8 mouse cellular contexts compared by ENCODE assay signal in genomic region chr14:46788505-46788901, GRCm38 (mm10). TPM values are rescaled to one million over a fixed set of nuclear protein-coding genes. Genes with fewer than 3 reads are reported as not detected.
A peak's percentile ranks its signal among the peaks of the same experiment; 100 is the strongest.
DNase-seq lines count a peak whose midpoint lies in the region; ATAC-seq and TF ChIP-seq lines count a peak whose summit lies in the region.

No protein-coding gene starts in this region.

- H3K4me3 ChIP-seq in heart, embryonic 12.5 days: peak overlapping the region; percentile 85
- peak overlapping the region; percentile 82 to 98 for H3K4me3 ChIP-seq in MEL (ENCODE audit: control insufficient read depth in 1 of 2, insufficient read depth in 1 of 2, low read depth in 2 of 2, low read length in 2 of 2)
- peak overlapping the region; percentile 97 for H3K4me3 ChIP-seq in forebrain, postnatal 0 days (ENCODE audit: low read depth, low read length)
- H3K4me3 ChIP-seq in liver, embryonic 11.5 days (ENCODE audit: low read depth, low read length): peak overlapping the region; percentile 99

- DNase-seq in heart, adult 9 months (ENCODE audit: low spot score in 2 of 2): no peak
- DNase-seq in MEL (ENCODE audit: low read depth, low spot score): no peak
- DNase-seq in forebrain, postnatal 0 days: no peak
- DNase-seq in liver, embryonic 11.5 days (ENCODE audit: low spot score): no peak
- peak; percentile 38 for DNase-seq in testis, postnatal 10 days (ENCODE audit: low spot score)
- DNase-seq in gastrocnemius, postnatal 25 days: no peak
- no peak for DNase-seq in ovary, postnatal 14 days (ENCODE audit: low spot score)

- peaks cover 4% of the 10 kb centered on the region for H3K9me3 ChIP-seq in heart, embryonic 12.5 days (replicated peaks)
- H3K9me3 ChIP-seq in MEL (replicated peaks; ENCODE audit: insufficient read depth, low read length): no peaks in the 10 kb centered on the region
- H3K9me3 ChIP-seq in forebrain, postnatal 0 days (ENCODE audit: low read length): no peaks in the 10 kb centered on the region
- no peaks in the 10 kb centered on the region for H3K9me3 ChIP-seq in liver, embryonic 11.5 days (ENCODE audit: control insufficient read depth, low read length)

- no peak for TF ChIP-seq POLR2A in MEL (IDR thresholded peaks at IDR 0.05; ENCODE audit: control insufficient read depth in 1 of 2, insufficient read depth in 1 of 2, low read depth in 1 of 2, low read length in 2 of 2, poor library complexity in 1 of 2)

- TF ChIP-seq EP300 in MEL (IDR thresholded peaks at IDR 0.05; ENCODE audit: low read depth in 1 of 2, low read length in 2 of 2): 0 out of 4 replicates have a peak, but pooled peaks of 1 of the 2 experiments have one; percentile 2

- peak overlapping the region; percentile 61; the same call in 1 of the 2 replicates for H3K9ac ChIP-seq in heart, embryonic 12.5 days
- H3K9ac ChIP-seq in MEL (ENCODE audit: control insufficient read depth, low read depth, low read length, poor library complexity, severe bottlenecking): peak overlapping the region; percentile 44
- H3K9ac ChIP-seq in forebrain, postnatal 0 days: no peak overlapping the region
- H3K9ac ChIP-seq in liver, embryonic 11.5 days (ENCODE audit: low read depth, low read length): peak overlapping the region; percentile 100; the same call in 1 of the 2 replicates

- ATAC-seq in heart, embryonic 12.5 days (ENCODE audit: insufficient number of reproducible peaks, low FRiP score): no peak
- no peak for ATAC-seq in forebrain, postnatal 0 days
- peak; percentile 21; the same call in 1 of the 2 replicates for ATAC-seq in liver, embryonic 11.5 days (replicated peaks; ENCODE audit: low FRiP score)

- no peak for TF ChIP-seq CTCF in MEL (IDR thresholded peaks at IDR 0.05 in 2 of 3, conservative IDR thresholded peaks at IDR 0.05 in 1 of 3; ENCODE audit: control insufficient read depth in 1 of 3, insufficient read depth in 1 of 3, low read depth in 2 of 3, low read length in 3 of 3, poor library complexity in 1 of 3, severe bottlenecking in 1 of 3)
- TF ChIP-seq CTCF in forebrain, postnatal 0 days (IDR thresholded peaks at IDR 0.05; ENCODE audit: low read depth): no peak

- H3K4me2 ChIP-seq in heart, embryonic 12.5 days: peak overlapping the region; percentile 76
- peak overlapping the region; percentile 76 for H3K4me2 ChIP-seq in forebrain, postnatal 0 days (ENCODE audit: low read depth)
- H3K4me2 ChIP-seq in liver, embryonic 11.5 days: peak overlapping the region; percentile 68

- WGBS in heart, embryonic 12.5 days: 10% methylated on average over 8 of the region's 8 CpGs
- WGBS in forebrain, postnatal 0 days: 24% methylated on average over 8 of the region's 8 CpGs
- 12% methylated on average over 8 of the region's 8 CpGs for WGBS in liver, embryonic 11.5 days

- peak overlapping the region; percentile 96 for H3K27ac ChIP-seq in heart, embryonic 12.5 days (ENCODE audit: poor library complexity, severe bottlenecking)
- peak overlapping the region; percentile 3 for H3K27ac ChIP-seq in MEL (ENCODE audit: control insufficient read depth, low read depth, low read length)
- no peak overlapping the region for H3K27ac ChIP-seq in forebrain, postnatal 0 days (ENCODE audit: low read depth, low read length)
- peak overlapping the region; percentile 98 for H3K27ac ChIP-seq in liver, embryonic 11.5 days (ENCODE audit: low read depth, low read length)

- peaks cover 35% of the 10 kb centered on the region for H3K79me2 ChIP-seq in MEL (ENCODE audit: control insufficient read depth, insufficient read depth, low read length, poor library complexity)

- H3K4me1 ChIP-seq in heart, embryonic 12.5 days (replicated peaks): peaks cover 29% of the 10 kb centered on the region
- peaks cover 2 to 16% of the 10 kb centered on the region in 2 experiments; a peak in 3 of 4 replicates for H3K4me1 ChIP-seq in MEL (ENCODE audit: control insufficient read depth in 1 of 2, insufficient read depth in 2 of 2, low read length in 2 of 2)
- 0 out of 2 replicates have a peak, but pooled peaks cover 4% of the 10 kb centered on the region for H3K4me1 ChIP-seq in forebrain, postnatal 0 days (ENCODE audit: insufficient read depth)
- peaks cover 19% of the 10 kb centered on the region for H3K4me1 ChIP-seq in liver, embryonic 11.5 days (replicated peaks; ENCODE audit: control insufficient read depth, insufficient read depth, low read length)

- no peak for TF ChIP-seq RAD21 in MEL (IDR thresholded peaks at IDR 0.05; ENCODE audit: low read depth, low read length)

- peaks cover 14% of the 10 kb centered on the region for H3K36me3 ChIP-seq in heart, embryonic 12.5 days
- peaks cover 2 to 4% of the 10 kb centered on the region in 2 experiments; a peak in 3 of 4 replicates for H3K36me3 ChIP-seq in MEL (ENCODE audit: control insufficient read depth in 1 of 2, insufficient read depth in 2 of 2, low read length in 2 of 2)
- H3K36me3 ChIP-seq in forebrain, postnatal 0 days (ENCODE audit: insufficient read depth): no peaks in the 10 kb centered on the region; the same call in 1 of the 2 replicates
- H3K36me3 ChIP-seq in liver, embryonic 11.5 days (ENCODE audit: control insufficient read depth, insufficient read depth, low read length): peaks cover 3% of the 10 kb centered on the region; the same call in 1 of the 2 replicates

- H3K27me3 ChIP-seq in heart, embryonic 12.5 days (replicated peaks): no peaks in the 10 kb centered on the region
- H3K27me3 ChIP-seq in MEL (ENCODE audit: control insufficient read depth in 1 of 2, insufficient read depth in 2 of 2, low read length in 2 of 2): no peaks in the 10 kb centered on the region
- H3K27me3 ChIP-seq in forebrain, postnatal 0 days (ENCODE audit: insufficient read depth, low read length): no peaks in the 10 kb centered on the region
- H3K27me3 ChIP-seq in liver, embryonic 11.5 days (replicated peaks; ENCODE audit: control insufficient read depth, insufficient read depth, low read length): no peaks in the 10 kb centered on the region

TF ChIP-seq in MEL, 35 proteins besides CTCF, POLR2A, EP300 and RAD21:
- no peak for TF ChIP-seq GABPA (IDR thresholded peaks at IDR 0.05; ENCODE audit: low read depth, low read length)
- no peak for TF ChIP-seq NELFE (IDR thresholded peaks at IDR 0.05; ENCODE audit: low read depth, low read length)
- no peak for TF ChIP-seq MYB (IDR thresholded peaks at IDR 0.05; ENCODE audit: low read depth, low read length)
- no peak for TF ChIP-seq ZMIZ1 (IDR thresholded peaks at IDR 0.05; ENCODE audit: low read depth, low read length)
- TF ChIP-seq ZC3H11A (IDR thresholded peaks at IDR 0.05; ENCODE audit: low read depth, low read length): no peak
- TF ChIP-seq RCOR1 (IDR thresholded peaks at IDR 0.05; ENCODE audit: low read depth, low read length): peak; percentile 7; the same call in 1 of the 2 replicates
- 0 out of 2 replicates have a peak, but pooled peaks have one; percentile 11 for TF ChIP-seq MAZ (IDR thresholded peaks at IDR 0.05; ENCODE audit: low read depth, low read length)
- no peak for TF ChIP-seq JUND (IDR thresholded peaks at IDR 0.05; ENCODE audit: low read depth, low read length)
- TF ChIP-seq MEF2A (IDR thresholded peaks at IDR 0.05; ENCODE audit: extremely low read depth, insufficient replicate concordance, low read depth, low read length, poor library complexity, severe bottlenecking): no peak
TF ChIP-seq in MEL: peak in this region for 2.

RNA-seq across cellular contexts. Expression of gene Cnih1, which starts 0.3 kb away (rescaled TPM):
- 175 and 179 TPM in 2 replicates for polyA plus RNA-seq in heart, embryonic 12.5 days (2016; fragmentation: Nextera tagmentation; extraction: Ambion mirVana)
- total RNA-seq in MEL (2012; rRNA removed): 49.3 and 50.6 TPM in 2 replicates
- 100 to 1,000 TPM in 1 of 2 experiments, not detected in 1; 155 TPM for polyA plus RNA-seq in MEL (2012; ENCODE audit: insufficient read depth in 1 of 2, insufficient read length in 2 of 2, low read depth in 1 of 2, low replicate concordance in 2 of 2, missing spikeins in 1 of 2)
- total RNA-seq in forebrain, postnatal 0 days (2014; rRNA removed): 94.9 and 101 TPM in 2 replicates
- polyA plus RNA-seq in forebrain, postnatal 0 days (2015; fragmentation: Nextera tagmentation; extraction: Ambion mirVana): 167 and 182 TPM in 2 replicates
- polyA plus RNA-seq in liver, embryonic 11.5 days (2014; fragmentation: Nextera tagmentation; extraction: Ambion mirVana): 165 and 171 TPM in 2 replicates
- total RNA-seq in gastrocnemius, postnatal 25 days (2021): 10 to 100 TPM; 48.1 to 52.8 TPM

RNA-seq across cellular contexts. Expression of gene Cdkn3, which starts 28.2 kb away (rescaled TPM):
- polyA plus RNA-seq in heart, embryonic 12.5 days (2016; fragmentation: Nextera tagmentation; extraction: Ambion mirVana): 48.8 and 51.8 TPM in 2 replicates
- 15.7 and 17.6 TPM in 2 replicates for total RNA-seq in MEL (2012; rRNA removed)
- polyA plus RNA-seq in MEL (2012; ENCODE audit: insufficient read depth in 1 of 2, insufficient read length in 2 of 2, low read depth in 1 of 2, low replicate concordance in 2 of 2, missing spikeins in 1 of 2): 10 to 100 TPM in 1 of 2 experiments, not detected in 1; 19.6 TPM
- total RNA-seq in forebrain, postnatal 0 days (2014; rRNA removed): 1.2 and 2.1 TPM in 2 replicates
- polyA plus RNA-seq in forebrain, postnatal 0 days (2015; fragmentation: Nextera tagmentation; extraction: Ambion mirVana): 7.1 and 7.4 TPM in 2 replicates
- 63.6 and 66.0 TPM in 2 replicates for polyA plus RNA-seq in liver, embryonic 11.5 days (2014; fragmentation: Nextera tagmentation; extraction: Ambion mirVana)
- total RNA-seq in gastrocnemius, postnatal 25 days (2021): under 1 TPM; 0.46 TPM

RNA-seq across cellular contexts. Expression of gene Gmfb, which starts 33.5 kb away (rescaled TPM):
- 68.1 and 73.8 TPM in 2 replicates for polyA plus RNA-seq in heart, embryonic 12.5 days (2016; fragmentation: Nextera tagmentation; extraction: Ambion mirVana)
- 53.0 and 59.6 TPM in 2 replicates for total RNA-seq in MEL (2012; rRNA removed)
- 10 to 100 TPM in 1 of 2 experiments, not detected in 1; 55.6 TPM for polyA plus RNA-seq in MEL (2012; ENCODE audit: insufficient read depth in 1 of 2, insufficient read length in 2 of 2, low read depth in 1 of 2, low replicate concordance in 2 of 2, missing spikeins in 1 of 2)
- 158 and 240 TPM in 2 replicates for total RNA-seq in forebrain, postnatal 0 days (2014; rRNA removed)
- polyA plus RNA-seq in forebrain, postnatal 0 days (2015; fragmentation: Nextera tagmentation; extraction: Ambion mirVana): 90.8 and 113 TPM in 2 replicates
- 71.2 and 78.2 TPM in 2 replicates for polyA plus RNA-seq in liver, embryonic 11.5 days (2014; fragmentation: Nextera tagmentation; extraction: Ambion mirVana)
- total RNA-seq in gastrocnemius, postnatal 25 days (2021): 10 to 100 TPM; 18.8 to 26.1 TPM

RNA-seq across cellular contexts. Expression of gene Cgrrf1, which starts 43.4 kb away (rescaled TPM):
- 26.3 and 26.8 TPM in 2 replicates for polyA plus RNA-seq in heart, embryonic 12.5 days (2016; fragmentation: Nextera tagmentation; extraction: Ambion mirVana)
- 18.3 and 19.3 TPM in 2 replicates for total RNA-seq in MEL (2012; rRNA removed)
- polyA plus RNA-seq in MEL (2012; ENCODE audit: insufficient read depth in 1 of 2, insufficient read length in 2 of 2, low read depth in 1 of 2, low replicate concordance in 2 of 2, missing spikeins in 1 of 2): 10 to 100 TPM in 1 of 2 experiments, not detected in 1; 26.2 TPM
- 10.5 and 15.6 TPM in 2 replicates for total RNA-seq in forebrain, postnatal 0 days (2014; rRNA removed)
- polyA plus RNA-seq in forebrain, postnatal 0 days (2015; fragmentation: Nextera tagmentation; extraction: Ambion mirVana): 14.1 and 16.0 TPM in 2 replicates
- 23.1 and 24.4 TPM in 2 replicates for polyA plus RNA-seq in liver, embryonic 11.5 days (2014; fragmentation: Nextera tagmentation; extraction: Ambion mirVana)
- total RNA-seq in gastrocnemius, postnatal 25 days (2021): 10 to 100 TPM; 48.6 to 51.3 TPM
